Mouse (Mus musculus): Measurements from ENCODE around the gene Kiss1r.

Gene Kiss1r

GRCm38 (mm10) chr10:79897316-79898245, 19.2 kb upstream of the Kiss1r start:
- no peak for DNase-seq (ENCODE audit: low read depth, low spot score)

DNA sequence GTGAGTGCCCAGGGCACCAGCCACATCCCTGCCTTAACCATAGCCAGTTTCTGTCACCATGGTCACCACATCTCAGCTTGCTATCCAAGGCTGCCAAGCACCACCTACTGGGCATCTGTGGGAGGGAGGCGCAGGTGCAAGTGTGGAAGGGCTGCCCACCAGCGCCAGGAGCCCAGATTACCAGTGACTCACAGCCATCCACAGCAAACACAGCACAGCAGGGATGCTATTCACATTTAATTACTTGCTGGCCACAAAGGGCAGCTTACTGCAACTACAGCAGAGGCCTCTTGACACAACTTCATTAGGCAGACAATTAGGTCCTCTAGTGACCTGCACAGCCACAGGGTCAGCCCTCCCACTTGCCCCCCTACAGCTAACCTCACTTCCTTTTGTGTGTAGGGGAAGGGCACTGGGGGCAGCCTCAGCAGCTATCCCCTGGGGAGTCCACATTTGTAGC, 15.8 kb upstream of the Kiss1r start:
- peak; percentile 95 for DNase-seq (ENCODE audit: low read depth, low spot score)

DNA sequence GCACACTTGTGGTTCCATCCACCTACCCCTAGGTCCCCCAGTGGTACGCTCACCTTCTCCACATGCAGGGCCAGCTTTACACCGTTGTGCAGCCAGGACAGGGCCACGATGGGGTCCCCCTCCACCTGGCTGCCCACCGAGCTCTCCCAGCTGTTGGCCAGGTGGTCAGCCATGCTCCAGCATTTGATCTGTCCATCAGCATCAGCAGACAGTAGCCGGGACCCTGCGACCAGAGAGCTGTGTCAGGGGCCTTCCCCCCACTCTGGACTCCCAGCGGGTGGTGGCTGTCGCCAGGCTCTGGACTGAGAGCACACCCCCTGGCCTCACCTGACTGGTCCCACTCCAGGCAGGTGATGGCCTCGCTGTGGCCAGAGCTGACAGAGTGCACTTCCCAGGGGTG, 10.1 kb upstream of the Kiss1r start:
- DNase-seq (ENCODE audit: low read depth, low spot score) = no peak

DNA sequence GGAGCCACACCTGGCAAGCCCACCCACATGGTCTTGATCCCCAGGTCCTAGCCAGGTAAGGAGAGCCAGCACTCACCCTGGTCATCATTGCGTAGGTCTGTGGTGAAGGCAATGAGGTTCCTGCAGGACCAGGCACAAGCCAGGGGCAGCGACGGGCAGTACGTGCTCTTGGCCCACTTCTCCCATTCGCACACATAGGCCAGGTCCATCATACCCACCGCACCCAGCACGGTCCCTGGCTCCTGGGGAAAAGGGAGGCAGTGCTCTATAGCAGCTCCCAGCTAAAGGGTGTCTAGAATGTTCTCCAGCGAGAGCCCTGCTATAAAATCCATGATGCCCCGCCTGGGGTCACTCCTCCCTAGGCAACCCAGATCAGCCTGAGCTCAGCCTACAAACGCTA, 9.4 kb upstream of the Kiss1r start:
- no peak for DNase-seq (ENCODE audit: low read depth, low spot score)

DNA sequence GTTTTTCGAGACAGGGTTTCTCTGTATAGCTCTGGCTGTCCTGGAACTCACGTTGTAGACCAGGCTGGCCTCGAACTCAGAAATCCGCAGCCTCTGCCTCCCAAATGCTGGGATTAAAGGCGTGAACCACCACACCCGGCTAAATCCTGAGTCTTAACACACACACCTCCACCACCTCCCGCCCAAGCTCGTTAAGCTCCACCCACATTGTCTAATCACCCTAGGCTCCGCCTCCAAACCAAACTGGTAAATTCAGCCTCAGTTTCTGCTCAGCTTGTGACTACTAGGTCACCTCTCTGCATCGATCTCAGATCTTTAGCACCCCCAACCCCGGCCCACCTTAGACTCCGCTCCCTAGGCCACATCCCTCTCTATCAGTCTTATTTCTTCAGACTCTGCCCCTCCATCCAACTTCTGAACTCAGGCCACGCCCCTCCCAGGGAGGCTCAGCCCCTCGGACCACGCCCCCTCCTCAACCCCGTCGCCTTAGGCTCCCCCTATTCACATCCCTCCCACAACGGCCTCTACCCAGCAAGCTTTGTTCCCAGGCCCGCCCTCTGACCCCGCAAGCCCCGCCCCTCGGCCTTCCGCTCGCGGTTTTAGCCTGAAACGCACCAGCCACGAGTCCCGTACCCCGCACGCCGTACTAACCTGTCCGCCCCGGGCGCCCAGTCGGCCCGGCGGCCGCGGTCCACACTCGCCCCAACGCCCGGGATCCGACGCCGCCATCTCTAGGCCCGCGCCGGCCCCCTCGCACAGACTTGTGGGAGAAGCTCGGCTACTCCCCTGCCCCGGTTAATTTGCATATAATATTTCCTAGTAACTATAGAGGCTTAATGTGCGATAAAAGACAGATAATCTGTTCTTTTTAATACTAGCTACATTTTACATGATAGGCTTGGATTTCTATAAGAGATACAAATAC, 8.3 kb upstream of the Kiss1r start, which contains the start of gene Med16:
TSS of gene Med16 (minus strand) at position 757 of the 925 bp plus-strand sequence.
- peak; percentile 98 for DNase-seq (ENCODE audit: low read depth, low spot score)

- DNase-seq (ENCODE audit: low read depth, low spot score) = peak; percentile 78
Observed at GRCm38 (mm10) chr10:79909092-79909922, 7.5 kb upstream of the Kiss1r start.

- DNase-seq (ENCODE audit: low read depth, low spot score) = no peak
Observed at GRCm38 (mm10) chr10:79910556-79910955, 6.2 kb upstream of the Kiss1r start, which contains the start of gene Gm26602. TSS of gene Gm26602 (plus strand) at chr10:79910856.

GRCm38 (mm10) chr10:79912412-79912811, 4.4 kb upstream of the Kiss1r start:
- DNase-seq (ENCODE audit: low read depth, low spot score) = no peak

DNA sequence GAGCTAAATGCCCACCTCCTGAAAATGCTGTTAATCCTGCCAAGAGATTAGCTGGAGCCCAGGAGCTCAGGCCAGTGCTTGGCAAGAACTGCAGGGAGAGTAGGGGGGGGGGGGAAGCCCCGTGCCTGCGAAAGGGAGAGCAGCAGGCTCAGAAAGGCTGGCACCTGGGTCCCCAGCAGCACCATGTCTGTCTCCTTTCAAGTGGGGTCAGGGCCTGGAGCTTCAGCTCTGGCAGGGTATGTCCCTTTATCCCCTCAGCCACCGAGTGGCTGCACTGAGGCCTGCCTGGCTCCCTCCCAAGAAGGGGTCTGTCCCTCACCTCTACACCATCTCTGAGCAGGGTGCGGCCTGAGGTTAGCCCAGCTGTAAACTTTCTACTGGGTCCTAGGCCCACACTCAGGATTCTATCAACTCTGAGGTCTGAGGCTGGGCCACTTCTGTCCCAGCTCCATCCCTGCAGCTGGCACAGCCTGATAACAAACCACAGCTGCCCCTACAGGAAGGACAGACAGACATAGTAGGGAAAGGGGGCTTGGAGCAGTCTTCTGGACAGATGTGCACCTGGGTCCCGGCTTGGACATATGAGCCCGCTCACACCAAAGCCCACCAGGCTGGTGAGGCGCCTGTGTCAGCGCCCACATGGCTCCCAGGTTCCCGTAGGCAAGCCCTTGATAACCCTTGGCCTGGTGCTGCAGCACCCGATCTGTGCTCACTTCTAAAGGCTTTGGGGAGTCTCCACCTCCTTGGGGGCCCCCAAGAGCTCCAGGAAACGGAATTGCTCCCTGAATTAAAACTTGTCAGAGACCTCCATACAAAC, 2.4 kb upstream of the Kiss1r start:
- DNase-seq (ENCODE audit: low read depth, low spot score) = no peak

DNA sequence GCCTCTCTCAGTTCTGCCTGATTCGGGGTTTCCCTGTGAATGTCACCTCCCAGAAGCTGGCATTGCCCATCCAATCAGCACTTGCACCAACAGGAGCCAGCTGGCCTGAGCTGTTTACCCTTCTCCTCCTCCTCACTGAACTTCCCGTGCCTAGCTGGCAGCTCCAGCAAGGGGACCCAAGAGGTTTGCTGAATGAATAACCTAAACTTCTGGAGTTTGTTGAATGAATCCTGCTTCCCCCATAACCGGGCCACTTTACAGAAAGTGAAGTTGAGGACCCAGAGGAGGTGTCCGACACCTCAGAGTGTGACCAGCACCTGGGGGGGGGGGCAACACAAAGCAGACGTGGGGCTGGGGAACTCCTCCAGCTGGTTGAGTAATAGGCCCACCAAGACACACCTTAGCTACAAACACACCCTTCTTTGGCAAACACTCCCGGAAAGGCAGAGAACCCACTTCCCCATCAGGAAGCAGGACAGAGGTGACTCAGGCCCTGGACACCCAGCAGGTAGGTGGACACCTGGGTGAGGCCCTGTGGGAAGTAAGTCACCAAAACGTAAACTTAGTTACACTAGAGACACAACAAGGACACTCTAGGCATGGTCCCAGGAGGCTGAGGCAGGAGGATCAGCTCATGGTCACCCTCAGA, 1.7 kb upstream of the Kiss1r start:
- DNase-seq (ENCODE audit: low read depth, low spot score) = no peak

DNA sequence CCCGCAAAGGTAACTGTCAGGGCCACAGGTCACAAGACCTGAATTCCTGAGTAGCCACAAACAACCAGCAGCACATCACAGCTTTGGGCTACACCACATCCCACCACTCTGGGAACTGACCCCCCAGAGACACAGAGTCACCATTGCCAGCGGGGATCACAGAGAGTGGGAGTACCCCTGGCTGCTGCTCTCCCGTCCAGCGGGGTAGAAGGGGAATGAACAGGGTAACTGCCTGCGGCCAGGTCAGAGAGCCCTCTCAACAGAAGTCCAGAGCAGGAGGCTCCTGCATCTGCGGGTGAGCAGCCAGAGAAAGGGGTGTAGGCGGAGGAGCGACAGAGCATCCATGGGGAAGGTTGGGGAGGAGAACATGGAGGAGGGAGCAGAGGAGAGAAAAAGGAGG, 690 bp upstream of the Kiss1r start:
- peak; percentile 53 for DNase-seq (ENCODE audit: low read depth, low spot score)

DNA sequence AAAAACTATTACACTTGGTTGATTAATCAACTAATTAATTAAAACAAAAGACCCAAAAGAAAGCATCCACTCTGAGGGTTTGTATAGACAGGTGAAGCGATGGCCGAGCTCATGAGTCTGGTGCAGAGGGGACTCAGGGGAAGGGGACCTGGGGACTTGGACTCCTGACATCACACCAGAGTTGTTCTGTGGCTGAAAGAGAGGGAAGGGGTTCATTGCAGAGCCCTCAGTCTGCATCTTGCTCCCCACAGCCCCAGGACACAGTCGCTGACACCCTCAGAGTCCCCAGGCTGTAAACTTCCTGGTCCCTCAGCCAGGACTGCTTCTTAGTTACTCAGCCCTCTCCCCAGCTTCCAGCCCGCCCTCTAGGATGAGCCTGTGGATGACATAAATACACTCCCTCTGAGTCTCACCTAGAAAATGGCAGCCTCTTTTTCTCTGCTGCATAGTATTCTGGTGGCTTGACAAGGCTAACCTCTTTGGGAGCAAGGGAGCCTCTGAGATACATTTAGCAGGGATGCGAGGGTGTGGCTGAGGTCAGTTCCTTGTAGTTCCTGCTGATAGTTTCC, 845 bp downstream of the Kiss1r start:
- no peak for DNase-seq (ENCODE audit: low read depth, low spot score)

GRCm38 (mm10) chr10:79918231-79919078, 1.7 kb downstream of the Kiss1r start:
- peak; percentile 77 for DNase-seq (ENCODE audit: low read depth, low spot score)

- no peak for DNase-seq (ENCODE audit: low read depth, low spot score)
Observed at GRCm38 (mm10) chr10:79919251-79919849, 2.6 kb downstream of the Kiss1r start.

DNA sequence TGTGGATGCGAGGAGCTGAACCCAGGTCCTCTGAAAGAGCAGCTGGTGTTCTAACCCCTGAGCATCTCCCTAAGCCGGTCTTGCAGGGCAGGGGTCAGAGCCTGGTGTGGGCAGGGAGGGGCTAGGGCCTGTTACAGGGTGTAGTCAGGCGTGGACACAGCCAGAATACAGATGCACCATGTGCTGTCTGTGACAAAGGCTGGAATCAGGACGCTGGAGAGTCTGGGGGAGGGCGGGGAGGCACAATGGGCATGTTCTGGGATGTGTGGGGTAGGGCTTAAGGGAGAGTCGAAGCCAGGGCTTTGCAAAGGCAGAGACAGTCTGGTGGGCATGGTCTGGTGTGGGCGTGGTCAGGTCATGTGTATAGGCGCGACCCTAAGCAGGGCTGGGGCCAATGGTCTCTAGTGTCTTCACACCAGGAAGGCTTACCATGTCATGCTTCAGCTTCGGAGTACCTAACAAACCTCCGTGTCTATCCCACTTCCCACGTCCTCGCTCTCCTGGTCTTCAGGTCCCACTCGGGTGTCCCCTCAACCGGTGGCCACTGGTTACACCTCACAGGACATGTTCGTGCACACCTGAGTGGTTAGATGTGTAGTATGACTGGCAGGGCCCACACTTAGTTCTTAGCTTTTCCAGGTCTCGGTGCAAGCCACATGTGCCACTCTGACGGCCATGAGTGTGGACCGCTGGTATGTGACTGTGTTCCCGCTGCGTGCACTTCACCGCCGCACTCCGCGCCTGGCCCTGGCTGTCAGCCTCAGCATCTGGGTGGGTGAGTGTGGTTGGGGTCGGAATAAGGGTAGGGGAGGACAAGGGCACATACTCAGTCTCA, 3.5 kb downstream of the Kiss1r start:
- no peak for DNase-seq (ENCODE audit: low read depth, low spot score)

DNA sequence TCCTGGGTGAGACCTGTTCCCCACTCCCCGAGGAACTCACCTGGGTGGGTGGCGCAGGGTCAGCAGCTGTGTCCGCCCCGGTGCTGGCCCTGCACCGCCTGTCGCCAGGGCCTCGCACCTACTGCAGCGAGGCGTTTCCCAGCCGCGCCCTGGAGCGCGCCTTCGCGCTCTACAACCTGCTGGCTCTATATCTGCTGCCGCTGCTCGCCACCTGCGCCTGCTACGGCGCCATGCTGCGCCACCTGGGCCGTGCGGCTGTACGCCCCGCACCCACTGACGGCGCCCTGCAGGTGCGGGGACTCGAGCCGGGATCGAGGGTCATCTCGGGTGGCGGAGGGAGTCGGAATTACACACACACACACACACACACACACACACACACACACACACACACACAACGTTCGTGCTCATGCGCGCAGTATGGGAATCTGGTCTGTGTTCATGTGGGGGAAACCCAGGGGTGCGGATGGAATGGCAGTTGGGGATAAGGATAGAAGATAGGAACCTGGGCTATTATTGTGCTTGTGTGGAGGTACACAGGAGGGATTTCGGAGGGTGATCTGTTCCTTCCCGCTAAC, 4.3 kb downstream of the Kiss1r start, which contains the start of gene R3hdm4:
TSS of gene R3hdm4 (minus strand) at position 251 of the 578 bp plus-strand sequence.
- DNase-seq (ENCODE audit: low read depth, low spot score) = peak; percentile 50

DNA sequence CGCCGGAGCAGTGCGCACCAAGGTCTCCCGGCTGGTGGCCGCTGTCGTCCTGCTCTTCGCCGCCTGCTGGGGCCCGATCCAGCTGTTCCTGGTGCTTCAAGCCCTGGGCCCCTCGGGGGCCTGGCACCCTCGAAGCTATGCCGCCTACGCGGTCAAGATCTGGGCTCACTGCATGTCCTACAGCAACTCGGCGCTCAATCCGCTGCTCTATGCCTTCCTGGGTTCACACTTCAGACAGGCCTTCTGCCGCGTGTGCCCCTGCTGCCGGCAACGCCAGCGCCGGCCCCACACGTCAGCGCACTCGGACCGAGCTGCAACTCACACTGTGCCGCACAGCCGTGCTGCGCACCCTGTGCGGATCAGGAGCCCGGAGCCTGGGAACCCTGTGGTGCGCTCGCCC, 4.8 kb downstream of the Kiss1r start:
- no peak for DNase-seq (ENCODE audit: low read depth, low spot score)
